Mouse (Mus musculus) limb, embryonic 14.5 days (tissue): ENCODE measurements at regions not wholly inside any gene's neighbourhood (a gene's known extent, or its start where the extent isn't known, plus 50 kb on each side); places are given as distances from the start of the nearest gene placed in this dataset.

Experiments used
- ATAC-seq: fragments of 200-750 bp; cut with Nextera tagmentation; 2 replicates; pipeline ENCODE4 v1.8.0; 2017; ENCODE audit warnings: low read depth, moderate number of reproducible peaks, moderate TSS enrichment; ENCODE audit not compliant: low FRiP score
- DNase-seq: peaks from one replicate; pipeline ENCODE4 v3.0.0-alpha.2; 2015; ENCODE audit warnings: low spot score
- H3K27ac ChIP-seq: fragments of 300-500 bp; sonication (generic); replicated peaks from 2 replicates; pipeline ENCODE4 v1.5.1; 2014; ENCODE audit warnings: low read depth, mild to moderate bottlenecking, low read length, moderate library complexity, mixed read lengths
- H3K27me3 ChIP-seq: fragments of 300-500 bp; sonication (generic); 2 replicates; pipeline ENCODE4 v1.6.1; 2014; ENCODE audit warnings: low read length, mixed read lengths; ENCODE audit not compliant: control insufficient read depth, insufficient read depth
- H3K36me3 ChIP-seq: fragments of 300-500 bp; sonication (generic); 2 replicates; pipeline ENCODE4 v1.6.1; 2014; ENCODE audit warnings: mild to moderate bottlenecking, low read length, moderate library complexity, mixed read lengths; ENCODE audit not compliant: control insufficient read depth, insufficient read depth
- H3K4me1 ChIP-seq: fragments of 300-500 bp; sonication (generic); 2 replicates; pipeline ENCODE4 v1.6.1; 2014; ENCODE audit warnings: antibody characterized with exemption, low read length, mixed read lengths; ENCODE audit not compliant: control insufficient read depth, insufficient read depth
- H3K4me2 ChIP-seq: fragments of 300-500 bp; sonication (generic); replicated peaks from 2 replicates; pipeline ENCODE4 v1.6.1; 2014; ENCODE audit warnings: low read depth, mild to moderate bottlenecking, low read length, moderate library complexity; ENCODE audit not compliant: severe bottlenecking
- H3K4me3 ChIP-seq: fragments of 300-500 bp; sonication (generic); replicated peaks from 2 replicates; pipeline ENCODE4 v1.5.1; 2014; ENCODE audit warnings: low read length
- H3K9ac ChIP-seq: fragments of 300-500 bp; sonication (generic); 2 replicates; pipeline ENCODE4 v1.6.1; 2014; ENCODE audit warnings: mild to moderate bottlenecking, low read depth, low read length, moderate library complexity; ENCODE audit not compliant: severe bottlenecking
- H3K9me3 ChIP-seq: fragments of 300-500 bp; sonication (generic); 2 replicates; pipeline ENCODE4 v1.6.1; 2016; ENCODE audit warnings: low read length; ENCODE audit not compliant: control insufficient read depth
- POLR2A ChIP-seq: fragments of 200-500 bp; IDR thresholded peaks from 2 replicates; pipeline ENCODE4 v1.8.0; 2012; ENCODE audit warnings: inconsistent platforms, mild to moderate bottlenecking, moderate library complexity, borderline replicate concordance; ENCODE audit not compliant: insufficient read depth, insufficient read length; ENCODE audit errors: extremely low read depth
- WGBS: fragments of 180-500 bp; shearing (Covaris S2); extraction: QIAGEN DNeasy Blood & Tissue Kit; methylation state at CpG from one replicate; pipeline ENCODE4 v1.1.7; 2014; 5-methylcytosine and 5-hydroxymethylcytosine counted together

DNA sequence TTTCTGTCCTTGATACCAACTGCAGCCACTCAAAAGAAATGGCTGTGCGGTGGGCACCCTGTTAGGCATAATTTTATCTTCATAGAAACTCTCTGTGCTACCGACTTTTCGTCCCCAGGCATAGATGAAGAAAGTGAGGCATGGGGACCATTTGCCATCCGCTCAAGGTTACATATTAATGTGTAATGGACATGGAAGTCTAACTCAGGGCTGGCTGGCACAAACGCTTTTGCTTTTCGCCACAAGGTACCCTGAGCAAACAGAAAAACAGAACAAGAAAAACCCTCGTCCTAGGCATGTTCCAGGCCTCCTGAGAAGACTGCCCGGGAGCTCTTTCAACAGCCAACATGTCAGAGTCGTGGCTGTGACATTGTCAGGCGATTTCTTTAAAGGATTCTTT is 121.0 kb upstream of the Smyd2 start:
- H3K4me3 ChIP-seq: no peak overlapping the region
- no peak overlapping the region for H3K27ac ChIP-seq
- WGBS: 76% methylated on average over 10 of the region's 10 CpGs
- no peak overlapping the region for H3K9ac ChIP-seq
- H3K27me3 ChIP-seq: no peaks in the 10 kb centered on the region
- no peaks in the 10 kb centered on the region for H3K9me3 ChIP-seq
- no peak for DNase-seq
- H3K4me1 ChIP-seq: no peaks in the 10 kb centered on the region
- H3K4me2 ChIP-seq: no peak overlapping the region
- ATAC-seq: no peak
- no peaks in the 10 kb centered on the region for H3K36me3 ChIP-seq
- no peak for TF ChIP-seq POLR2A

DNA sequence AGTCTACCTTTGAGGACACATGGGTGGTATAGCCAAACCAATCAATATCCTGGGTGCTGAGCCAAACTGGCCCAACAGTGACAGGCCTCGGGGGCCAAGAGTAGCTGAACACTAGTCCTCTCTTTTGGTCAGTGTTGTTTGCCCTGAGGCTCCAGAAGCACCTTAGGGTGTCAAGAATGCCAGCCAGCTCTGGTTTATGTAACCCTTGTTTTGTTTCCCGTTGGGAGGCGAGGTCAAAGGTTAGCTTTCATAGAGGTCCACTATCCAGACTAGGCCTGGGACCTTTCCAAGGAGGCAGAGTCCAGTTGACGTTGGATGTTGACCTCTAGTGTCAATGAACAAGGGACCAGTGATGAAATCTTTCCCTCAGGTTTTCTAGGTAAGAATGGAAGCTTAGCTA is 120.0 kb upstream of the Smyd2 start:
- no peak for DNase-seq
- H3K4me1 ChIP-seq: no peaks in the 10 kb centered on the region
- no peak for TF ChIP-seq POLR2A

DNA sequence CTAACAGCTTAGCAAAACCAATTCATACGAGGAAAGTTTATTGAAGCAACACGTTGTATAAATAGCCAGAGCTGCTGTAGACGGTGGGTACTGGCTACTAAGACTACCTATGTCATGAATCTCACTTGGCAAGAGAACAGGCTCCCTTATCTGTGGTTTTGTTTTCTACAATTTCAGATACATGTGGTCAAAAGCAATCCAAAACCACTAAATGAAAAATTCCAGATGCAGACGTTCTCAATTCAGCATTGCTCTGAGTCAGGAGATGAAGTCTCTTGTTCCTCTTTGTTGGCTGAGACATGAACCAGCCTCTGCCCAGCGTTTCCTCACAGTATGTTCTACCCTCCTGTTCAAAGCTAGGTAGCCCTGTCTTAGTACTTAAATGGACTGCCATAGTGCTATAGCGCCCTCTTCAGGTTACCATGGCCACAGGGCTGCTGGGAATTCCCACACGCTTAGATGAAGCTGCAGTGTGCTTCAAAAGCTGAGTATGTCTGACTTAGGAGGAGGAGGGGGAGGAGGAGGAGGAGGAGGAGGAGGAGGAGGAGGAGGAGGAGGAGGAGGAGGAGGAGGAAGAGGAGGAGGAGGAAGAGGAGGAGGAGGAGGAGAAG is 119.0 kb upstream of the Smyd2 start:
- H3K4me2 ChIP-seq: no peak overlapping the region

More for the DNA sequence above, 120.0 kb upstream of the Smyd2 start:
- no peak overlapping the region for H3K4me3 ChIP-seq
- no peak overlapping the region for H3K9ac ChIP-seq
- no peaks in the 10 kb centered on the region for H3K36me3 ChIP-seq
- no peak overlapping the region for H3K27ac ChIP-seq
- H3K9me3 ChIP-seq: no peaks in the 10 kb centered on the region
- no peak for ATAC-seq
- H3K4me2 ChIP-seq: no peak overlapping the region
- H3K27me3 ChIP-seq: no peaks in the 10 kb centered on the region
- 84% methylated on average over 4 of the region's 4 CpGs for WGBS

DNA sequence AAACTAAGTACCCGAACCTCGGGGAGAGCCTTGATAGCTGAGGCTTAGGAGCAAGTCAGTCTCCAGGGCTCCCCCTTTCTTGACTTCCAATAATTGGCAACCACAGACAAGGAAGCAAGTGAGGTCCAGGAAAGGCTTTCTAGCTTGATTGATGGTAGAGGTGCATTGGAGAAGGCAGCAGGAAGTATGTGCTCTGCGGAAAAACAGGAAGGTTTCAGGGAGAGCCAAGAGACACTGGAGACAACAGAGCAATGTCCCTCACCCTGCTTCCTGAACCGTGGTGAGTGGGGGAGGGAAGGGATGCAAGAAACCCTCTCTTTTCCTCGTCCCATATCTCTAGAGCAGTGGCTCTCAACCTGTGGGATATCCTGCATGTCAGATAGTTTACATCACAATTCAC is 115.9 kb upstream of the Smyd2 start:
- H3K27me3 ChIP-seq: no peaks in the 10 kb centered on the region
- H3K27ac ChIP-seq: no peak overlapping the region
- H3K9ac ChIP-seq: no peak overlapping the region
- H3K4me3 ChIP-seq: no peak overlapping the region
- TF ChIP-seq POLR2A: no peak
- no peak overlapping the region for H3K4me2 ChIP-seq
- H3K9me3 ChIP-seq: no peaks in the 10 kb centered on the region
- no peak for ATAC-seq
- H3K4me1 ChIP-seq: no peaks in the 10 kb centered on the region
- WGBS: 22% methylated on average over 5 of the region's 5 CpGs
- no peak for DNase-seq
- H3K36me3 ChIP-seq: no peaks in the 10 kb centered on the region

More for the DNA sequence above, 119.0 kb upstream of the Smyd2 start:
- Histone ChIP-seq H3K4me1 (no peaks in the 10 kb centered on the region), H3K4me3 (no peak overlapping the region), H3K27me3 (no peaks in the 10 kb centered on the region), H3K9ac (no peak overlapping the region), H3K27ac (no peak overlapping the region), H3K9me3 (no peaks in the 10 kb centered on the region), H3K36me3 (no peaks in the 10 kb centered on the region)
- WGBS: 52% methylated on average over 7 of the region's 7 CpGs
- no peak for TF ChIP-seq POLR2A
- ATAC-seq: no peak
- no peak for DNase-seq

DNA sequence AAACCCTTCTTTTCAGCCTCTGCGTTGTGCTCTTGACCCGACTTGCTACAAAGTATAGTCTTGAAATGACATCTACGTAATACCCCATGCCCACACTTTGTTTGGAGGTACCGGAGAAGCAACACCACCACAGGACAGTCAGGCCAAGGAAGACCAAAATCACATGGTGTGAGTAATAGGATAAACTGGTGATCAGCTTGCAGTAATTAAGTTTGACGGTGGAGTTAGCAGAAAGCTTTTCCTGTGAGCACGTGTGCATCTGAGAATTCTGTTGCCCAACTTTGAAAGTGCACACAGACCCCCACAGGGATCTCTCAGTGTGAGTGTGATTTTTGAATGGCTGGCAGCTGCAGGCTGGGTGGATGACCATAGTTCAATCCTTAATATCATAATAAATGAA is 114.6 kb upstream of the Smyd2 start:
- Histone ChIP-seq H3K27ac (no peak overlapping the region), H3K9ac (no peak overlapping the region), H3K27me3 (no peaks in the 10 kb centered on the region), H3K9me3 (no peaks in the 10 kb centered on the region), H3K4me1 (no peaks in the 10 kb centered on the region), H3K4me3 (no peak overlapping the region), H3K36me3 (no peaks in the 10 kb centered on the region), H3K4me2 (no peak overlapping the region)
- ATAC-seq (no peak), DNase-seq (no peak)
- TF ChIP-seq POLR2A: no peak
- 69% methylated on average over 6 of the region's 6 CpGs for WGBS

DNA sequence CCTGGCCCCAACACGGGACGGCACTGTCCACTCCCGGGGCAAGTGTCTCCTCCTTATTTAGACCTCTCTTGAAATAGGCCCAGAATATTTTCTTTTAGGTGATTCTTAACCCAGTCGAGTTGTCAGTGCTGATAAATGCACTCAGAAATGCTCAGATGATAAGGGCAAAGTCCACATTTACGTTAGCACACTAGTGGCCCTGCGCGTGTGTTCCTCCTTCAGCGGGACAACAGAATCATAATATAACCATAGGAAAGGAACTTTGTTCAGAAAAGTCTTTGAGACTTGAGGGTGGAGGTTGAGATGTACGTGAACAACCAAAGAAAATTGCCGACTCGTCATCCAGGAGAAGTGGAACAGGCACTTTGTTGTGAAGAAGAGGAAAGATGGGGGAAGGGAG is 113.8 kb upstream of the Smyd2 start:
- Histone ChIP-seq H3K4me1 (no peaks in the 10 kb centered on the region), H3K4me3 (no peak overlapping the region), H3K36me3 (no peaks in the 10 kb centered on the region), H3K27me3 (no peaks in the 10 kb centered on the region), H3K27ac (no peak overlapping the region), H3K9ac (no peak overlapping the region), H3K9me3 (no peaks in the 10 kb centered on the region), H3K4me2 (no peak overlapping the region)
- DNase-seq (no peak), ATAC-seq (no peak)
- WGBS: 86% methylated on average over 11 of the region's 11 CpGs
- TF ChIP-seq POLR2A: no peak
